Comparison of ENCODE assay signal across 31 mouse cellular contexts in the genomic region with DNA sequence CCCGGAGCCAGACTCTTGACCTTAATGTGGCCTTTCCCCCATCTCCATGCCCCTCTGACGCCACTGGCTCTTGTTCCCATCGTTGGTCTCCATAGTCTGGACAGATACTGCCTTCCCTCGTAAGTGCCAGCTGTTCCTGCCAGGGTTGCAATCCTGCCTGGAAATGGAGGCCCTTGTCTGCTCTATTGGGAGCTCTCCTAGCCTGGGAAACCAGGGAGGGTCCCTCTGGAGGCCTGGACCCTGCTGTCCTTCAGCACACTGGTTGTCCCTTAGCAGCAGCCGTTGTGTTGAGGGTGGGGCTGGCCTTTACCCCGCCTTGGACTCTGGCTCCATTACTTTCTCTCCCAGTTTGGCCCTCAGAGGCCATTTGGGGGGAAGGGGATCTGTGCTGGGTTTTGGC. TPM values are rescaled to one million over a fixed set of nuclear protein-coding genes. Genes with fewer than 3 reads are reported as not detected.
DNase-seq lines count a peak whose midpoint lies in the region; TF ChIP-seq lines count a peak whose summit lies in the region.
"Had no signal": no experiment of that assay in that cellular context is flagged by ENCODE, and none has a peak within 500 bp of the region (broad histone marks: within the 10 kb centered on the region; RNA-seq: fewer than 3 reads in every experiment).

No protein-coding gene starts in this region.

- H3K4me3 ChIP-seq in left cerebral cortex, adult 2 months, result no peak overlapping the region
- no peak overlapping the region for H3K4me3 ChIP-seq in small intestine, adult 2 months (ENCODE audit: low read depth, low read length)
- H3K4me3 ChIP-seq: forebrain, embryonic 10.5 days; forebrain, embryonic 13.5 days; heart, embryonic 12.5 days; heart, embryonic 15.5 days; hindbrain, embryonic 10.5 days; hindbrain, embryonic 13.5 days; intestine, embryonic 15.5 days had no signal

- 64% methylated on average over 6 of the region's 6 CpGs for WGBS in small intestine, adult 2 months

- peak overlapping the region; percentile 71 for H3K27ac ChIP-seq in left cerebral cortex, adult 2 months
- peak overlapping the region; percentile 14; the same call in 1 of the 2 replicates for H3K27ac ChIP-seq in small intestine, adult 2 months (ENCODE audit: insufficient read depth, low read depth, low read length)
- H3K27ac ChIP-seq: forebrain, embryonic 10.5 days; forebrain, embryonic 13.5 days; heart, embryonic 15.5 days; hindbrain, embryonic 10.5 days; hindbrain, embryonic 13.5 days; intestine, embryonic 15.5 days had no signal

- intact Hi-C loops in left cerebral cortex, adult 2 months (cut with DNase I), result no loop called here
- intact Hi-C loops in left cerebral cortex, postnatal 25 days (cut with DNase I), result no loop called here

- no peaks in the 10 kb centered on the region for H3K27me3 ChIP-seq in small intestine, adult 2 months (ENCODE audit: control insufficient read depth, insufficient read depth, low read length)
- H3K27me3 ChIP-seq: forebrain, embryonic 13.5 days; heart, embryonic 12.5 days; heart, embryonic 15.5 days; hindbrain, embryonic 13.5 days; intestine, embryonic 15.5 days had no signal

- DNase-seq in cerebellum, adult 9-11 months, result peak; percentile 4
- no peak for DNase-seq in cerebellum, adult 11 months
- peak; percentile 92 for DNase-seq in heart, adult 11 months
- no peak for DNase-seq in heart, adult 18-20 months
- no peak for DNase-seq in left cerebral cortex, adult 2 months (ENCODE audit: extremely low spot score in 1 of 2, low spot score in 2 of 2)
- no peak for DNase-seq in left cerebral cortex, postnatal 25 days (ENCODE audit: low spot score in 2 of 2)
- no peak for DNase-seq in frontal cortex, postnatal 10 days (ENCODE audit: low spot score in 2 of 2)
- DNase-seq: adrenal gland, adult 2 months; adrenal gland, postnatal 14 days; cerebellum, postnatal 14 days; heart, postnatal 36 days had no signal

- peaks cover 77% of the 10 kb centered on the region for H3K36me3 ChIP-seq in small intestine, adult 2 months (ENCODE audit: control insufficient read depth, insufficient read depth, low read length)

- peaks cover 29% of the 10 kb centered on the region for H3K4me1 ChIP-seq in small intestine, adult 2 months (ENCODE audit: control insufficient read depth, insufficient read depth, insufficient read length, low read length)
- H3K4me1 ChIP-seq: forebrain, embryonic 10.5 days; heart, embryonic 15.5 days; hindbrain, embryonic 10.5 days; hindbrain, embryonic 13.5 days had no signal

- no peak for TF ChIP-seq POLR2A in small intestine, adult 2 months (IDR thresholded peaks at IDR 0.05; ENCODE audit: low read depth, low read length)

- no peak for TF ChIP-seq CTCF in left cerebral cortex, adult 2 months (IDR thresholded peaks at IDR 0.05)
- no peak for TF ChIP-seq CTCF in small intestine, adult 2 months (IDR thresholded peaks at IDR 0.05; ENCODE audit: extremely low read depth, insufficient read length, insufficient replicate concordance, low read depth, low read length)

RNA-seq across cellular contexts. Expression of a gene that starts 12.3 kb away (rescaled TPM):
- total RNA-seq in heart, adult 18-20 months (2021), result 100 to 1,000 TPM; 183 to 191 TPM
- total RNA-seq in left cerebral cortex, adult 2 months (2021), result 100 to 1,000 TPM; 470 to 471 TPM
- 100 to 1,000 TPM; 454 to 461 TPM for total RNA-seq in left cerebral cortex, postnatal 25 days (2021)
- polyA plus RNA-seq in small intestine, adult 2 months (2012; rRNA removed), result 240 and 483 TPM in 2 replicates

RNA-seq across cellular contexts. Expression of a gene that starts 24.4 kb away (rescaled TPM):
- total RNA-seq in heart, adult 18-20 months (2021), result not detected
- total RNA-seq in left cerebral cortex, adult 2 months (2021), result not detected
- total RNA-seq in left cerebral cortex, postnatal 25 days (2021), result not detected
- polyA plus RNA-seq in small intestine, adult 2 months (2012; rRNA removed), result not detected in 2 replicates
- total RNA-seq: adrenal gland, postnatal 14 days; adrenal gland, postnatal 4 days; common myeloid progenitor, adult 5-6 weeks; gastrocnemius, adult 8-10 months; gastrocnemius, postnatal 25 days; granulocyte monocyte progenitor cell, adult 5-6 weeks; heart, postnatal 10 days; heart, postnatal 36 days; MEL had no signal
- polyA plus RNA-seq: adrenal gland, adult 2 months; C2C12; cerebellum, adult 2 months; embryonic facial prominence, embryonic 14.5 days; forebrain, embryonic 10.5 days; forebrain, embryonic 13.5 days; heart, embryonic 12.5 days; heart, embryonic 15.5 days; hindbrain, embryonic 10.5 days; hindbrain, embryonic 13.5 days; hindbrain, embryonic 16.5 days; intestine, embryonic 15.5 days had no signal

RNA-seq across cellular contexts. Expression of a gene that starts 30.4 kb away (rescaled TPM):
- 10 to 100 TPM; 67.1 to 68.1 TPM for total RNA-seq in heart, adult 18-20 months (2021)
- total RNA-seq in left cerebral cortex, adult 2 months (2021), result 100 to 1,000 TPM; 183 to 187 TPM
- 100 to 1,000 TPM; 171 to 180 TPM for total RNA-seq in left cerebral cortex, postnatal 25 days (2021)
- 76.6 and 150 TPM in 2 replicates for polyA plus RNA-seq in small intestine, adult 2 months (2012; rRNA removed)

RNA-seq across cellular contexts. Expression of a gene that starts 33.4 kb away (rescaled TPM):
- 1 to 10 TPM; 7.5 to 8.3 TPM for total RNA-seq in heart, adult 18-20 months (2021)
- total RNA-seq in left cerebral cortex, adult 2 months (2021), result under 1 TPM in 1 of 2 experiments, not detected in 1; 0.58 TPM
- not detected for total RNA-seq in left cerebral cortex, postnatal 25 days (2021)
- 0.09 and 0.43 TPM in 2 replicates for polyA plus RNA-seq in small intestine, adult 2 months (2012; rRNA removed)
- total RNA-seq: common myeloid progenitor, adult 5-6 weeks; granulocyte monocyte progenitor cell, adult 5-6 weeks; MEL had no signal
- polyA plus RNA-seq: forebrain, embryonic 16.5 days had no signal

RNA-seq across cellular contexts. Expression of a gene that starts 41.0 kb away (rescaled TPM):
- 1 to 10 TPM; 4.2 TPM for total RNA-seq in heart, adult 18-20 months (2021)
- 10 to 100 TPM; 30.5 to 32.5 TPM for total RNA-seq in left cerebral cortex, adult 2 months (2021)
- total RNA-seq in left cerebral cortex, postnatal 25 days (2021), result 10 to 100 TPM; 36.8 to 41.7 TPM
- 12.2 and 17.6 TPM in 2 replicates for polyA plus RNA-seq in small intestine, adult 2 months (2012; rRNA removed)

Comparison
In these comparisons a context has a peak if more than half of its experiments do, and no peak if none do; other contexts are left out.
1. DNase-seq: peak in cerebellum, adult 9-11 months (single experiment) and heart, adult 11 months (single experiment); none in cerebellum, adult 11 months (single experiment), heart, adult 18-20 months (0 of 2), left cerebral cortex, adult 2 months (0 of 2), left cerebral cortex, postnatal 25 days (0 of 2) and frontal cortex, postnatal 10 days (0 of 2).